Mouse (Mus musculus) hematopoietic stem cell, adult 5-6 weeks (primary cell): ENCODE measurements around the gene Hfm1. TPM values are rescaled to one million over a fixed set of nuclear protein-coding genes. Genes with fewer than 3 reads are reported as not detected.

Source experiments
- ATAC-seq, 2 experiments: fragments of 125-278 bp in 1 of 2; replicated peaks in 1 of 2; 2 replicates each; pipeline ENCODE4 v1.8.0; 2016 to 2017; ENCODE audit warnings: inconsistent platforms in 2 of 2, mild to moderate bottlenecking in 2 of 2, moderate number of reproducible peaks in 2 of 2, low read depth in 1 of 2, moderate TSS enrichment in 1 of 2; ENCODE audit not compliant: low FRiP score in 2 of 2, poor library complexity in 2 of 2, severe bottlenecking in 2 of 2, insufficient read depth in 1 of 2, low TSS enrichment in 1 of 2
- total RNA-seq: library from RNA; stranded (forward); fragments of 172-1452, 232-1000 nt; gene quantifications from 2 replicates; pipeline ENCODE4 v1.2.3, GENCODE M21; 2017

Gene Hfm1
- total RNA-seq = 0.81 and 1.1 TPM in 2 replicates

- ATAC-seq = peak; percentile 49 to 68
Observed at GRCm38 (mm10) chr5:106925488-106926368, at the start of gene Hfm1. TSS of gene Hfm1 (minus strand) at chr5:106926321.

GRCm38 (mm10) chr5:106973883-106974282 is 47.8 kb upstream of the Hfm1 start:
- ATAC-seq = no peak

GRCm38 (mm10) chr5:106967578-106967977 is 41.5 kb upstream of the Hfm1 start:
- ATAC-seq = peak in 1 of 2 experiments; percentile 18; a peak in 1 of 4 replicates

- no peak for ATAC-seq
Observed at GRCm38 (mm10) chr5:106966443-106966842, 40.3 kb upstream of the Hfm1 start.

GRCm38 (mm10) chr5:106964513-106965014 is 38.4 kb upstream of the Hfm1 start:
- peak; percentile 54 to 81 for ATAC-seq

- ATAC-seq = peak; percentile 81 to 87
Observed at GRCm38 (mm10) chr5:106963584-106964512, 37.7 kb upstream of the Hfm1 start, which contains the start of gene Cdc7. TSS of gene Cdc7 (plus strand) at chr5:106964322.

GRCm38 (mm10) chr5:106960451-106960850 is 34.3 kb upstream of the Hfm1 start:
- ATAC-seq = no peak

- ATAC-seq = no peak
Observed at GRCm38 (mm10) chr5:106959031-106959430, 32.9 kb upstream of the Hfm1 start.

GRCm38 (mm10) chr5:106956467-106956866 is 30.3 kb upstream of the Hfm1 start:
- no peak for ATAC-seq

- ATAC-seq = no peak
Observed at GRCm38 (mm10) chr5:106948683-106949082, 22.6 kb upstream of the Hfm1 start.

GRCm38 (mm10) chr5:106946342-106946741 is 20.2 kb upstream of the Hfm1 start:
- no peak for ATAC-seq

GRCm38 (mm10) chr5:106927996-106928395 is 1.9 kb upstream of the Hfm1 start:
- ATAC-seq = no peak

- no peak for ATAC-seq
Observed at GRCm38 (mm10) chr5:106926369-106926686, 207 bp upstream of the Hfm1 start.

GRCm38 (mm10) chr5:106919315-106919714 is 6.8 kb downstream of the Hfm1 start:
- no peak for ATAC-seq

GRCm38 (mm10) chr5:106896879-106897278 is 29.2 kb downstream of the Hfm1 start:
- ATAC-seq = no peak

GRCm38 (mm10) chr5:106891773-106892172 is 34.3 kb downstream of the Hfm1 start:
- peak; percentile 82 to 88 for ATAC-seq

- peak; percentile 55 to 65 for ATAC-seq
Observed at GRCm38 (mm10) chr5:106887303-106888071, 38.6 kb downstream of the Hfm1 start.
